ENCODE assay signal across 12 mouse cellular contexts in genomic region chr9:77949753-77950268, GRCm38 (mm10). TPM values are rescaled to one million over a fixed set of nuclear protein-coding genes. Genes with fewer than 3 reads are reported as not detected.
DNase-seq lines count a peak whose midpoint lies in the region; ATAC-seq and TF ChIP-seq lines count a peak whose summit lies in the region.
"Had no signal": no experiment of that assay in that cellular context is flagged by ENCODE, and none has a peak within 500 bp of the region (broad histone marks: within the 10 kb centered on the region; RNA-seq: fewer than 3 reads in every experiment).

No protein-coding gene starts in this region.

- peaks cover 30% of the 10 kb centered on the region for H3K4me1 ChIP-seq in intestine, embryonic 16.5 days (ENCODE audit: control insufficient read depth, insufficient read depth, low read length)
- peaks cover 38% of the 10 kb centered on the region for H3K4me1 ChIP-seq in intestine, embryonic 15.5 days (replicated peaks)
- H3K4me1 ChIP-seq in stomach, embryonic 15.5 days = peaks cover 13% of the 10 kb centered on the region
- H3K4me1 ChIP-seq in stomach, postnatal 0 days (replicated peaks; ENCODE audit: control insufficient read depth, insufficient read depth) = no peaks in the 10 kb centered on the region
- H3K4me1 ChIP-seq in hindbrain, embryonic 14.5 days (replicated peaks; ENCODE audit: control insufficient read depth, insufficient read depth, low read length) = peaks cover 13% of the 10 kb centered on the region; the same call in 1 of the 2 replicates

- peak overlapping the region; percentile 36; the same call in 1 of the 2 replicates for H3K9ac ChIP-seq in intestine, embryonic 16.5 days (ENCODE audit: low read depth, low read length)
- H3K9ac ChIP-seq in intestine, embryonic 15.5 days = no peak overlapping the region
- H3K9ac ChIP-seq in stomach, embryonic 15.5 days = no peak overlapping the region
- no peak overlapping the region for H3K9ac ChIP-seq in stomach, postnatal 0 days (ENCODE audit: low read length)
- H3K9ac ChIP-seq in hindbrain, embryonic 14.5 days = no peak overlapping the region
- H3K9ac ChIP-seq: neural tube, embryonic 12.5 days had no signal

- no peaks in the 10 kb centered on the region for H3K9me3 ChIP-seq in intestine, embryonic 16.5 days (ENCODE audit: control insufficient read depth, low read length)
- no peaks in the 10 kb centered on the region for H3K9me3 ChIP-seq in intestine, embryonic 15.5 days
- H3K9me3 ChIP-seq in stomach, embryonic 15.5 days = no peaks in the 10 kb centered on the region
- H3K9me3 ChIP-seq in stomach, postnatal 0 days (ENCODE audit: control insufficient read depth, low read length) = no peaks in the 10 kb centered on the region
- no peaks in the 10 kb centered on the region for H3K9me3 ChIP-seq in hindbrain, embryonic 14.5 days (ENCODE audit: control insufficient read depth, low read length)
- H3K9me3 ChIP-seq: neural tube, embryonic 12.5 days had no signal

- no peaks in the 10 kb centered on the region for H3K36me3 ChIP-seq in intestine, embryonic 16.5 days (ENCODE audit: control insufficient read depth, insufficient read depth, low read length)
- H3K36me3 ChIP-seq in intestine, embryonic 15.5 days = no peaks in the 10 kb centered on the region
- no peaks in the 10 kb centered on the region for H3K36me3 ChIP-seq in stomach, embryonic 15.5 days
- no peaks in the 10 kb centered on the region for H3K36me3 ChIP-seq in stomach, postnatal 0 days (ENCODE audit: control insufficient read depth, insufficient read depth, low read length)
- no peaks in the 10 kb centered on the region for H3K36me3 ChIP-seq in hindbrain, embryonic 14.5 days (replicated peaks; ENCODE audit: control insufficient read depth, insufficient read depth)
- H3K36me3 ChIP-seq: neural tube, embryonic 12.5 days had no signal

- H3K4me2 ChIP-seq in intestine, embryonic 16.5 days (ENCODE audit: low read depth, low read length) = no peak overlapping the region
- H3K4me2 ChIP-seq in intestine, embryonic 15.5 days (replicated peaks) = no peak overlapping the region
- H3K4me2 ChIP-seq in stomach, embryonic 15.5 days = no peak overlapping the region
- H3K4me2 ChIP-seq in stomach, postnatal 0 days (replicated peaks; ENCODE audit: low read depth) = no peak overlapping the region
- H3K4me2 ChIP-seq in hindbrain, embryonic 14.5 days (replicated peaks) = no peak overlapping the region
- H3K4me2 ChIP-seq: neural tube, embryonic 12.5 days had no signal

- no peak for TF ChIP-seq EP300 in stomach, postnatal 0 days (optimal IDR thresholded peaks at IDR 0.05)

- TF ChIP-seq CTCF in stomach, postnatal 0 days (IDR thresholded peaks at IDR 0.05; ENCODE audit: low read depth) = no peak

- H3K27ac ChIP-seq in intestine, embryonic 16.5 days (ENCODE audit: low read length) = peak overlapping the region; percentile 27; the same call in 1 of the 2 replicates
- H3K27ac ChIP-seq in intestine, embryonic 15.5 days = no peak overlapping the region
- H3K27ac ChIP-seq in stomach, embryonic 15.5 days = no peak overlapping the region
- H3K27ac ChIP-seq in stomach, postnatal 0 days (replicated peaks) = no peak overlapping the region
- H3K27ac ChIP-seq in hindbrain, embryonic 14.5 days = no peak overlapping the region
- H3K27ac ChIP-seq: macrophage; neural tube, embryonic 12.5 days had no signal

- no peak overlapping the region for H3K4me3 ChIP-seq in intestine, embryonic 16.5 days (ENCODE audit: low read length)
- no peak overlapping the region for H3K4me3 ChIP-seq in intestine, embryonic 15.5 days (replicated peaks)
- H3K4me3 ChIP-seq in stomach, embryonic 15.5 days (replicated peaks) = no peak overlapping the region
- H3K4me3 ChIP-seq in stomach, postnatal 0 days (ENCODE audit: low read depth, low read length) = no peak overlapping the region
- H3K4me3 ChIP-seq in hindbrain, embryonic 14.5 days (replicated peaks; ENCODE audit: low read length) = no peak overlapping the region
- H3K4me3 ChIP-seq: neural tube, embryonic 12.5 days had no signal

- 28% methylated on average over 7 of the region's 7 CpGs for WGBS in intestine, embryonic 16.5 days
- WGBS in intestine, embryonic 15.5 days = 27% methylated on average over 7 of the region's 7 CpGs
- WGBS in stomach, embryonic 15.5 days = 34% methylated on average over 7 of the region's 7 CpGs
- WGBS in stomach, postnatal 0 days = 38% methylated on average over 7 of the region's 7 CpGs
- 44% methylated on average over 7 of the region's 7 CpGs for WGBS in hindbrain, embryonic 14.5 days

- DNase-seq in stomach, postnatal 0 days (ENCODE audit: low spot score) = no peak
- DNase-seq in hindbrain, embryonic 14.5 days (ENCODE audit: low spot score) = no peak
- peak; percentile 24 for DNase-seq in testis, postnatal 14 days (ENCODE audit: low spot score)
- no peak for DNase-seq in layer of hippocampus, postnatal 14 days (ENCODE audit: low spot score in 2 of 2)
- DNase-seq: cerebellum, postnatal 25 days; gastrocnemius, postnatal 36 days; kidney, postnatal 14 days had no signal

- no peak for ATAC-seq in intestine, embryonic 16.5 days
- ATAC-seq in intestine, embryonic 15.5 days = no peak
- ATAC-seq in stomach, embryonic 15.5 days (ENCODE audit: insufficient read depth, low FRiP score, low read depth) = 0 out of 2 replicates have a peak, but pooled peaks have one; percentile 6
- no peak for ATAC-seq in stomach, postnatal 0 days (ENCODE audit: low FRiP score, low TSS enrichment)
- ATAC-seq in hindbrain, embryonic 14.5 days (ENCODE audit: low FRiP score) = 0 out of 2 replicates have a peak, but pooled peaks have one; percentile 21

- H3K27me3 ChIP-seq in intestine, embryonic 16.5 days (replicated peaks; ENCODE audit: control insufficient read depth, insufficient read depth, low read length) = no peaks in the 10 kb centered on the region
- no peaks in the 10 kb centered on the region for H3K27me3 ChIP-seq in intestine, embryonic 15.5 days (replicated peaks)
- no peaks in the 10 kb centered on the region for H3K27me3 ChIP-seq in stomach, embryonic 15.5 days (replicated peaks)
- no peaks in the 10 kb centered on the region for H3K27me3 ChIP-seq in stomach, postnatal 0 days (ENCODE audit: control insufficient read depth, insufficient read depth, low read length)
- no peaks in the 10 kb centered on the region for H3K27me3 ChIP-seq in hindbrain, embryonic 14.5 days (ENCODE audit: control insufficient read depth, insufficient read depth, low read length)
- H3K27me3 ChIP-seq: neural tube, embryonic 12.5 days had no signal

RNA-seq across cellular contexts. Expression of gene Elovl5, which starts 32.6 kb away (rescaled TPM):
- 67.9 and 70.9 TPM in 2 replicates for polyA plus RNA-seq in intestine, embryonic 16.5 days (2015; fragmentation: Nextera tagmentation; extraction: Ambion mirVana)
- polyA plus RNA-seq in intestine, embryonic 15.5 days (2015; fragmentation: Nextera tagmentation; extraction: Ambion mirVana) = 70.9 and 76.9 TPM in 2 replicates
- polyA plus RNA-seq in stomach, embryonic 15.5 days (2015; fragmentation: Nextera tagmentation; extraction: Ambion mirVana) = 63.8 and 67.6 TPM in 2 replicates
- 38.0 and 39.5 TPM in 2 replicates for polyA plus RNA-seq in stomach, postnatal 0 days (2015; fragmentation: Nextera tagmentation; extraction: Ambion mirVana)
- polyA plus RNA-seq in hindbrain, embryonic 14.5 days (2014; fragmentation: Nextera tagmentation; extraction: Ambion mirVana) = 73.5 and 79.3 TPM in 2 replicates
- 10 to 100 TPM; 89.1 to 89.5 TPM for total RNA-seq in layer of hippocampus, postnatal 14 days (2021)

Comparison
In these comparisons a context has a peak if more than half of its experiments do, and no peak if none do; other contexts are left out.
1. ATAC-seq: peak in stomach, embryonic 15.5 days (single experiment) and hindbrain, embryonic 14.5 days (single experiment); none in intestine, embryonic 16.5 days (single experiment), intestine, embryonic 15.5 days (single experiment) and stomach, postnatal 0 days (single experiment).